Mouse (Mus musculus) thymus, postnatal 25 days (tissue): ENCODE data around the gene Ldb3.
A peak's percentile ranks its signal among the peaks of the same experiment; 100 is the strongest.

ENCODE experiments used
- DNase-seq: peaks from one replicate; pipeline ENCODE4 v3.0.0; 2022

The Ldb3 gene

GRCm38 (mm10) chr14:34588498-34588897 is at the start of gene Ldb3:
Gene Ldb3 (minus strand): TSS chr14:34588682.
- no peak for DNase-seq

DNA sequence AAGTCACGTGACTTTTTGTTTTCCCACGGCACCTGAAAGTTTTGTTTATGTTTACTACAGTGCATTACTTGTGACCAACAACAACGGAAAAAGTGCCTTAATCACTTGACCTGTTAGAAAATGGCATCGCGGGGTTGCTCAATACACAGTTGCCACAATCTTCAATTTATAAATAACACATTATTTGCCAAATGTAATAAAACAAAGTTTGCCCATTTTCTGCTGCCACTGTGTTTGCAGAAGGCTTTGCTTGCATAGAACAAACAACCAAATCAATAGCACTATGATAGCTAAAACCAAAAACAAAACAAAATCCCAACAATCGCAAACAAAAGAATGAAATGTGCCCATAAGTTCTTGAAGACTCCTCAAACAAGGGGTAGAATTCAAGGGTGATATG is 47.2 kb upstream of the Ldb3 start:
- DNase-seq = no peak

DNA sequence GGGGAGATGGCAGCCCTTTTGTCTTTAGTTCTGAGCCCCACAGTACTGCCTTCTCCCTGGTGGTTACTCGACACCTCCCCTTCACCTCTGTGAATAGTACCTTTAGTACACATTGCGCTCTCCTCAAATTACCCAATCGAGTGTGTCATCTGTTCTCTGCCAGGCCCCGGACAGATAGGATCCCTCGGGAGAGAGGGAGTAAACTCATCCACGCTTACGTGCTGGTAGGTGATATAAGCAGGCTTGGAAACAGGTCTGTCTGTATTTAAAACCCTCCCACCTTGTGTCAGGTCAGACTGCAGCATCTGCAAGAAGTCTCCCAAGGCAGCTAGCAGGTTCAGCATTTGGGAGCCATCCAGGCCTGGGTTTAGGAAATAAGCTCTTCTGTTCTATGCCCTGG is 46.7 kb upstream of the Ldb3 start:
- no peak for DNase-seq

DNA sequence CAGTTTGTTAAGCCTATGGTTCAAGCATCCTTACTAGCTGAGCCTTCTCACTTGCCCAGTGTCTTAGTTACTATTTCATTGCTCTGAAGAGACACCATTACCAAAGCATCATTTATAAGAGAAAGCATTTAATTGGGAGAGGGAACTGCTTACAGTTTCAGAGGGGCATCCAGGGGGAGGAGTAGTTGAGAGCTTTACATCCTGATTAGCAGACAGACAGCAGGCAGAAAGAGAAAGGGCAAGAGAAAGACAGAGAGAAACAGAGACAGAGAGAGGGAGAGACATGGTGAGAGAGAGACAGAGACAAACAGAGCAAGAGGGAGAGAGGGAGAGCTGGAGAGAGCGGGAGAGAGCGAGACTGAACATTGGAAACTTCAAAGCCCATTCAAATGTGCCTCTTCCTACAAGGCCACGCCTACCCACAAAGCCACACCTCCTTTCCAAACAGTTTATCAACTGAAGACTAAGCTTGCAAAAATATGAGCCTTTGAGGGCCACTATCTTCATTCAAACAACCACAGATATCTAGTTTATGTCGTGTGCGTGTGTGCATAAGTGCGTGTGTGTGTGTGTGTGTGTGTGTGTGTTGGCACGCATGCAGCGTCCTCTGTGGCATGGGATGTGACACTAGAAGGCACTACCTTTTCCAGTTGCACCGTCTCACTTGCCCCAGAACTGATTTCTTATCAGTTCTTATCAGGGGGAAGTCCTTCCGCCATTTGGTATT is 44.4 kb upstream of the Ldb3 start:
- DNase-seq = no peak

DNA sequence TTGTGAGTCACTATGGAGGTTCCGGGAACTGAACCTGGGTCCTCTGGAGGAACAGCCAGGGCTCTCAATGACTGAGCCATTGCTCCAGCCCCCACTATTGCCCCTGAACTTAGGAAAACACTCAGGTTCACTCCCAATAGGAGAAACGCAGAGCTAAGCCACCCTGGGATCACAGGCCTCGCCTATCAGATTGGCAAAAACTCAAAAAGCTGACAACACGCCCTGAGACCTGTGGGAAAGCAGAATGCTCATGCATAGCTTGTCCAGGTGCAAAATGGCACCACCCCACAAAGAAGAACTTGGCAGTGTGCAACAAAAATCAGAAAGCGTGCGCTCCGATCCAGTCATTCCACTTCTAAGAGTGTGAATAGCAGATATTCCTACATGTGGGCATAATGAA is 38.3 kb upstream of the Ldb3 start:
- no peak for DNase-seq

DNA sequence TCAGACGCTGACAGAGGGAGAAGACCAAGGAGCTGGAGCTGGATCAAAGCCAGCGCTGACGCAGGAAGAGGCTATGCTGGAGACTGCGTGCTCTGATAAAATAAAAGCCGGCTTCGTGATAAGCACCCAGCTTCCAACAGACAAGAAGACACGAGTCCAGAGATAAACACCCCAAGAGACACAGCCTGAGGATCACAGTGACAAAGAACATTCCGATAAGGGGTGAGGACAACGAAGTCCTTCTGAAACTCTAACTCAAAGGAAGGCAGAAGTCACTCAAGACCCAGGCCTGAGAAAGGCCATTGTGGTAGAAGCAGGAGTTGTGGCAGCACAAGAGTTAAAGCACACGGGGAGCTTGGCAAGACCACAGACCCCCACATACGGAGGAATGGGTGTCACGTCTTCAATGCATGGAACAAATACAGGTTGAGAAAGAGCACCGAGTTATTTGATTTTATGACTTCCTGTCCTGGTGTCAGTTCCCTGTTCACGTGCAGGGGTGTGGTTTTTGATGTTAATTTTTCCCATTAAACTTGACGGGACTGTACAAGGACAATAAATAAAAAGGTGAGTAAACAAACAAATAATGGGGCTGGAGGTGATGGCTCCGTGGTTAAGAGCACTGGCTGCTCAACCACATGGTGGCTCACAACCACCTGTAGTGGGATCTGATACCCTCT is 35.2 kb upstream of the Ldb3 start:
- no peak for DNase-seq

DNA sequence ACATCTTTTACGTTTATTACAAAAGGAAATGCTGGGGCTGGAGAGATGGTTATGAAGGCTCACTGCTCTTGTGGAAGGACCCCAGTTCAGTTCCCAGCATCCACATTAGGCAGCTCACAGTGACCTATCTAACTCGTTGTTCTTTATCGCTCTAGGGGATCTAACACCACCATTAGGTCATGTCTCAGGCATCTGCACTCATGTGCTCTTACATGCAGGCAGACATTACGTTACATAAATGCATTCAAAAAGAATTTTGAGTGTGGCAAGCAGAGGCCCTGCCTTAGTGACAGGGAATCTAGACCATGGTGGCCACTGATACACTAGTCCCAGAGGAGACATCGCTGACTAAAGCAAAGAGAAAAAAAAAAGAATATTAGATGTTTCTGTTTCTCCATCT is 34.6 kb upstream of the Ldb3 start:
- no peak for DNase-seq

DNA sequence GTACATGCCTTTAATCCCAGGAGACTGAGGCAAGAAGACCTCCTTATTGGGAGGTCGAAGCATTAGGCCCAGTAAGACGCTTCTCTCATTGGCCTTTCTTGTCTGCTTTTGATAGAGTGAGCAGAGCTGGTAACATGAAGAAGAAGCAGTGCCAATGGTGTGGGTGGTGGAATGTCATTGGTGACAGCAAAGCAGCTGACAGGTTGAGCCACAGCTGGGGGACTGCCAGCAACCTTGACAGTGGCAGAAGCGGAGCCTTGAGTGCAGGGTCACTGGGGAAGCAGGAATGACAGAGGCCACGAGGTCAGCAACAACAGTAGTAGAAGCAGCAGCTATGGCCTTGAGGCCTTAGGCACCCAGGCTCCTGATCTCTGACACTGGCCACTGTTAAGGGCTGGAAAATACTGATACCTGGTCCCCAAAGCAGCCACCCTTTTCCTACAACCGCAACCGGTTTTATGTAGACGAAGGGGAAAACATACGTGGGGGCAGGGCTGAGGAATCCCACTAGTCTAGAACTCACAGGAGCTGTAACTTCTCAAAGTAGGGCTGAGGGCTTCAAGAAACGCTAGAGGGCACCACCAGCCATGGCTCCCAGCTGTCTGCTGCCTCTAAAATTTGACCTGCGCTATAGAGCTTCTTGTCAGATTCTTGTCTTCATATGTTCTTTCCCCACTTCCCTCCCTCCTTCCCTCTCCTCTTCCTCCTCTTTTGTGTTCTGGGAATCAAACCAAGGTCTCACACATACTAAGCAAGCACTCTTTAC is 32.3 kb upstream of the Ldb3 start:
- DNase-seq = peak; percentile 74

DNA sequence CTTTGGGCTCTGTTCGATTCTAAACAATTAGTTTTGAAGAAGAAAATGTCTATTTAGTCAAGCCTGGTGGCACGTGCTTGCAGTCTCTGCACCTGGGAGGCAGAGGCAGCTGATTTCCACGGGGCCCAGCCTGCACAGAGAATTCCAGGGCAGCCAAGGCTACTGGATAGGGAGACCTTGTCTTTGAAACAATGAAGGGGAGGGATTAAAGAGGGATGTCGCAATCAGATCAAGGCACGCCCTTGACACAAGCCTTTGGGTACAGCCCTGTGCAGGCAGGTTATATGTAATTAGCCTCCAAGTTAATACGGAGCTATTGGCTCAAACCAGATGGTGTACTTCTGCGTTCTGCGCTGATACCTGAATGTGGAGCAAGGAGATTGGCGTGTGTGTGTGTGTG is 30.3 kb upstream of the Ldb3 start:
- no peak for DNase-seq

GRCm38 (mm10) chr14:34616821-34617220 is 28.3 kb upstream of the Ldb3 start:
- DNase-seq = peak; percentile 93

DNA sequence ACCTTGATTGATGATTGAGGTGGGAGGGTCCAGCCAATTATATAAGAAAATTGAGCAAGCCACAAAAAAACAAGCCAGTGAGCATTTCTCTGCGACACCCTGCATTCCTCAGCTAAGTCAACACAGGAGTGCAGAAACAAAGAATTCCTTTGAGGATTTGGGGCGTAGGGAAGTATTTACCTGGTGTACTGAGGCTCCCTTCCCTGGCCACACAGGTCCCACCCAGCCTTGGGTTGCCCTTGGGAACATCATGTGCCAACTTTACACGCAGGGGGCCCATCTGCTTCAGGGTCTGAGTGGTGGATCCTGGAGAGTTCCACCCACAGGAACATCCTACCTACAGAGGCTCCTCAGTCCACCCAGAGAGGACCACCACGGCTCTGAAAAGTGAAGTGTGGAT is 27.1 kb upstream of the Ldb3 start:
- no peak for DNase-seq

GRCm38 (mm10) chr14:34615082-34615481 is 26.6 kb upstream of the Ldb3 start:
- DNase-seq = peak; percentile 43

GRCm38 (mm10) chr14:34614551-34614950 is 26.1 kb upstream of the Ldb3 start:
- no peak for DNase-seq

GRCm38 (mm10) chr14:34613523-34613922 is 25.0 kb upstream of the Ldb3 start:
- no peak for DNase-seq

- DNase-seq = peak; percentile 40
Measured at GRCm38 (mm10) chr14:34612222-34612621, 23.7 kb upstream of the Ldb3 start.

GRCm38 (mm10) chr14:34611591-34611990 is 23.1 kb upstream of the Ldb3 start:
- DNase-seq = no peak

DNA sequence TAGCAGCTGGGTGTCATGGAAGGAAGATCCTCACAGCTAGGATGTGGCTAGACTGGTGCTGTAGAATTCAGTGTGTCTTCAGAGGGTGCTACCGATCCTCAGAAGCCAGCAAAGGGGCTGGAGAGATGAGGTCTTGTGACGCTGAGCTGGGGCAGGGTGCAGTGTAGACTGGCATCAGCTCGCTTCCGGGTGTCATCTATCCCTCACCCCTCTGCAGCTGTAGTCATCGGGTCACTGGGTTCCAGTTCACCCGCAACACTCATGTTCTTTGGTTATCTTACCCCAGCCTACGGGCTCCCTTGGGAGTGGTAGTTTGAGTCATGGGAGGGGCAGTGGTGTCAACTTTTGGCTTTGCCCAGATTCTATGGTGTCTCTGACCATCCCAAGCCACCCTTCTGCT is 13.4 kb upstream of the Ldb3 start:
- no peak for DNase-seq

- no peak for DNase-seq
Measured at GRCm38 (mm10) chr14:34599941-34600340, 11.5 kb upstream of the Ldb3 start, which contains the start of gene Opn4. Gene Opn4 (minus strand): TSS chr14:34600142.

GRCm38 (mm10) chr14:34595596-34596255 is 7.2 kb upstream of the Ldb3 start:
- no peak for DNase-seq

- DNase-seq = no peak
Measured at GRCm38 (mm10) chr14:34591741-34592535, 3.5 kb upstream of the Ldb3 start.

- DNase-seq = no peak
Measured at GRCm38 (mm10) chr14:34590743-34591675, 2.5 kb upstream of the Ldb3 start.
